18 mouse cellular contexts compared by ENCODE assay signal in the genomic region with DNA sequence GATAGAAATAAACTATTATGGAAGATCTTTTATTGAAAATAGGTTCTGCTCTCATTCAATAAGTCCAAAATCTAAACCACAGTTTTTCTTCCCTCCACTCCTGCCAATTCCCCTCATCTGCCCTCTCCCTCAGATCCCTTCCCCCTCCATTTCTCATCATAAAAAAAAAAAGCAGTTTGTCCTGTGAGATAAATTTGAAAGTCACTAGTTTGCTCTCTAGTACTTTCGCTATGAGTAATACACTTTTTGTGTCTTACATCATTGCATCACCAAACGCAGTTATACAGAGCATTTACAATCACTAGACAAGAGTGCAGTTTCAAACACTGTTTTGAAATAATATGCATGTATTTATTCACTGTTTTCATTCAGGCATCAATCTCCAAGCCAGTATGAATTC.
A peak's percentile ranks its signal among the peaks of the same experiment; 100 is the strongest.
DNase-seq lines count a peak whose midpoint lies in the region; ATAC-seq and TF ChIP-seq lines count a peak whose summit lies in the region.
"Had no signal": no experiment of that assay in that cellular context is flagged by ENCODE, and none has a peak within 500 bp of the region (broad histone marks: within the 10 kb centered on the region; RNA-seq: fewer than 3 reads in every experiment).

No protein-coding gene starts in this region.

- no peak overlapping the region for H3K27ac ChIP-seq in forebrain, embryonic 16.5 days (ENCODE audit: low read length)
- H3K27ac ChIP-seq in forebrain, postnatal 0 days (ENCODE audit: low read depth, low read length): no peak overlapping the region
- no peak overlapping the region for H3K27ac ChIP-seq in CH12.LX (ENCODE audit: insufficient read depth, low read depth)

- TF ChIP-seq EP300 in CH12.LX (IDR thresholded peaks at IDR 0.05; ENCODE audit: low read length): no peak

- TF ChIP-seq CTCF in forebrain, postnatal 0 days (IDR thresholded peaks at IDR 0.05; ENCODE audit: low read depth): no peak
- TF ChIP-seq CTCF in CH12.LX (conservative IDR thresholded peaks at IDR 0.05 in 1 of 2, IDR thresholded peaks at IDR 0.05 in 1 of 2; ENCODE audit: low read depth in 2 of 2, low read length in 2 of 2): no peak

- H3K9me3 ChIP-seq in forebrain, embryonic 16.5 days (ENCODE audit: control insufficient read depth, low read length): no peaks in the 10 kb centered on the region
- H3K9me3 ChIP-seq in forebrain, postnatal 0 days (ENCODE audit: low read length): no peaks in the 10 kb centered on the region
- no peaks in the 10 kb centered on the region for H3K9me3 ChIP-seq in CH12.LX (replicated peaks; ENCODE audit: low read length)
- H3K9me3 ChIP-seq: G1E had no signal

- H3K4me1 ChIP-seq in forebrain, embryonic 16.5 days (replicated peaks; ENCODE audit: control insufficient read depth, insufficient read depth, low read length): no peaks in the 10 kb centered on the region
- H3K4me1 ChIP-seq in forebrain, postnatal 0 days (ENCODE audit: insufficient read depth): no peaks in the 10 kb centered on the region
- peaks cover 0 to 17% of the 10 kb centered on the region in 2 experiments; a peak in 2 of 4 replicates for H3K4me1 ChIP-seq in CH12.LX (ENCODE audit: control insufficient read depth in 1 of 2, insufficient read depth in 2 of 2)

- dilution Hi-C loops in CH12.LX (cut with MboI; ENCODE audit: extremely low pct_ligation_motif_present, extremely low pct_unique_long_range_greater_than_20kb, low sequenced_read_pairs): no loop called here

- no peak overlapping the region for H3K4me2 ChIP-seq in forebrain, embryonic 16.5 days (ENCODE audit: low read length)
- H3K4me2 ChIP-seq in forebrain, postnatal 0 days (ENCODE audit: low read depth): no peak overlapping the region
- no peak overlapping the region for H3K4me2 ChIP-seq in CH12.LX (ENCODE audit: insufficient read depth, low read depth, poor library complexity, severe bottlenecking)

- no peak for TF ChIP-seq POLR2A in CH12.LX (IDR thresholded peaks at IDR 0.05; ENCODE audit: low read depth, low read length)

- ATAC-seq in forebrain, embryonic 16.5 days: 0 out of 2 replicates have a peak, but pooled peaks have one; percentile 26
- ATAC-seq in forebrain, postnatal 0 days: no peak
- ATAC-seq: activated CD4-positive, CD25-positive, alpha-beta regulatory T cell, adult 4 months; CD4-positive, CD25-positive, alpha-beta regulatory T cell, adult 4 months; Patski had no signal

- no peaks in the 10 kb centered on the region for H3K27me3 ChIP-seq in forebrain, embryonic 16.5 days (replicated peaks; ENCODE audit: control insufficient read depth, insufficient read depth, low read length)
- no peaks in the 10 kb centered on the region for H3K27me3 ChIP-seq in forebrain, postnatal 0 days (ENCODE audit: insufficient read depth, low read length)
- no peaks in the 10 kb centered on the region for H3K27me3 ChIP-seq in CH12.LX (replicated peaks)
- H3K27me3 ChIP-seq: Patski had no signal

- TF ChIP-seq RAD21 in CH12.LX (IDR thresholded peaks at IDR 0.05; ENCODE audit: low read depth, low read length): no peak

- no peak overlapping the region for H3K4me3 ChIP-seq in forebrain, embryonic 16.5 days (replicated peaks; ENCODE audit: low read length)
- H3K4me3 ChIP-seq in forebrain, postnatal 0 days (ENCODE audit: low read depth, low read length): no peak overlapping the region
- no peak overlapping the region for H3K4me3 ChIP-seq in CH12.LX (replicated peaks in 1 of 3; ENCODE audit: low read depth in 2 of 3, low read length in 2 of 3, poor library complexity in 1 of 3)

- in situ Hi-C loops in CH12.LX (cut with MboI; ENCODE audit: low pct_ligation_motif_present, low pct_unique_long_range_greater_than_20kb, low sequenced_read_pairs): no loop called here

- no peaks in the 10 kb centered on the region for H3K36me3 ChIP-seq in forebrain, embryonic 16.5 days (ENCODE audit: control insufficient read depth, insufficient read depth)
- H3K36me3 ChIP-seq in forebrain, postnatal 0 days (ENCODE audit: insufficient read depth): no peaks in the 10 kb centered on the region
- H3K36me3 ChIP-seq in CH12.LX (replicated peaks in 1 of 2; ENCODE audit: control insufficient read depth in 1 of 2, insufficient read depth in 1 of 2, low read length in 1 of 2): no peaks in the 10 kb centered on the region
- H3K36me3 ChIP-seq: G1E had no signal

- no peak overlapping the region for H3K9ac ChIP-seq in forebrain, embryonic 16.5 days (replicated peaks; ENCODE audit: low read depth, low read length)
- H3K9ac ChIP-seq in forebrain, postnatal 0 days: no peak overlapping the region
- H3K9ac ChIP-seq in CH12.LX (ENCODE audit: insufficient read depth, low read depth): no peak overlapping the region

- DNase-seq in forebrain, postnatal 0 days: no peak
- DNase-seq in CH12.LX (ENCODE audit: extremely low read depth): peak; percentile 49
- DNase-seq in kidney, adult 9 months: no peak
- DNase-seq: adrenal gland, adult 2 months; adrenal gland, adult 8-10 months; adrenal gland, postnatal 14 days; adrenal gland, postnatal 25 days; adrenal gland, postnatal 36 days; B cell, adult 2 months; cerebellum, adult 11 months; cerebellum, adult 11-12 months; cerebellum, adult 18-20 months; cerebellum, adult 2 months had no signal

- no peaks in the 10 kb centered on the region for H3K79me2 ChIP-seq in CH12.LX (replicated peaks; ENCODE audit: control insufficient read depth, extremely low read depth, insufficient read depth, poor library complexity, severe bottlenecking)

- WGBS in forebrain, embryonic 16.5 days: 76% methylated on average over 2 of the region's 2 CpGs
- WGBS in forebrain, postnatal 0 days: 74% methylated on average over 2 of the region's 2 CpGs

TF ChIP-seq in CH12.LX, 34 proteins besides CTCF, POLR2A, EP300 and RAD21:
- TF ChIP-seq ZNF384 (IDR thresholded peaks at IDR 0.05; ENCODE audit: low read depth, low read length): peak; percentile 90
- no peak for TF ChIP-seq RCOR1 (conservative IDR thresholded peaks at IDR 0.05; ENCODE audit: low read depth, low read length)
- peak; percentile 57; the same call in 1 of the 2 replicates for TF ChIP-seq IRF4 (IDR thresholded peaks at IDR 0.05; ENCODE audit: low read depth, low read length)
- no peak for TF ChIP-seq UBTF (IDR thresholded peaks at IDR 0.05; ENCODE audit: low read depth, low read length)
- TF ChIP-seq JUND (conservative IDR thresholded peaks at IDR 0.05; ENCODE audit: low read depth, low read length): 0 out of 2 replicates have a peak, but pooled peaks have one; percentile 9
- TF ChIP-seq BHLHE40 (IDR thresholded peaks at IDR 0.05; ENCODE audit: low read depth, low read length): peak; percentile 15; the same call in 1 of the 2 replicates
- TF ChIP-seq E2F4 (IDR thresholded peaks at IDR 0.05; ENCODE audit: insufficient replicate concordance, low read depth, low read length): no peak
- TF ChIP-seq ELF1 (IDR thresholded peaks at IDR 0.05; ENCODE audit: low read depth, low read length): no peak
- TF ChIP-seq ETS1 (conservative IDR thresholded peaks at IDR 0.05; ENCODE audit: low read depth, low read length): 0 out of 2 replicates have a peak, but pooled peaks have one; percentile 8
